Mouse (Mus musculus): ENCODE data around the gene Mtg2.

Mtg2 gene

DNA sequence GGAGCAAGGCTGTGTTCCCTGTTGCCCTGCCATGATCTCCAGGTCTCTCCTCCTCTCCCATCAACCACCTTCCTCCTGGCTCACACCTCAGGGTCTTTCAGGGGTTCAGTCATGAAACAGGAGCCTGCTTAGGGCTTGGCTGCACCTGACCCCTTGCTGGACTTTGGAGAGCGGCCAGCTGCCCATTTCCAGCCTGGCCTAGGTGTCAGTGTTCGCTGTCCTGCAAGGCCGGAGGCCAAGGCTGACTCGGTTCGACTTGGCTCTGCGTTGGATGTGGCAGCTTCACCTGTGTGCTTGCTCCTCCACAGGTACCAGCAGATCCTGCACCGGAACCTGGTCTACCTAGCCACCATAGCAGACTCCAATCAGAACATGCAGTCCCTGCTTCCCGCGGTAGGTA, 17.4 kb upstream of the Mtg2 start:
- DNase-seq (ENCODE audit: low spot score) = no peak

DNA sequence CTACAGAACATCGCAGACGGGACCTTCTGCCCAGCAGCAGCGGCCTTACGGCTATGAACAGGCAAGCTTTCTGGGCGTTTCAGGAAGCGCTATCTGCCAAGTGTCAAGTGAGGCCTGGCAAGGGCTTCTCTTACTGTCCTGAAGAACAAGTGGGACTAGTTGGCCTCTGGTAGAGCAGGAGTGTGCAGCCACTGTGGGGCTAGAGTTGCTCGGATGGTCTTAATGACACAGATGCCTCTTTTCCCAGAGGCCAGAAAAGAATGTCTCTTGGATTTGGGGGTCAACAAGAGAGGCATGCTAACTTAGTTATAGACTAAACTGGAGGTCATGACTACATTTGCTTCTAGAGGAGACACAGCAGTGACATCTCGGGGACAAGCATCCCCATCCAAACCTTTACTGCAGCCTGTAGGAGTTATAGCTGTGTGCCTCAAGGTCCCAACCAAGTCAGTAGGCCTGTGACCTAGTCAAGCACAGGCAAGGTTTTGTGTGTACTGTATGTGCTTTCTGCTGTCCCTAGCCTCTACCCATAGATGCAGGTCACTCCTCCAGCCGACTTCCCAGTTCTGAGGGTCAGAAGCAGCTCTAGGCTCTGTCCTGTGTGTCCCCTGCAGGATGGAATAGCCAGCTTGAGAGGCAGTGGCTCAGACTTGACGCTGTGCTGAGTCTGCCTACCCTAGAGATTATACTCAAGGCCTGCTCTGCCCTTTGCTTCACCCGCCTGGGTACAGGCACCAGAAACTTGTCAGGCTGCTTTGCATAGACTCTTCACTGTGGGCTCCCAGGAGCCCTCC, 6.9 kb upstream of the Mtg2 start:
- no peak for DNase-seq (ENCODE audit: low spot score)

DNA sequence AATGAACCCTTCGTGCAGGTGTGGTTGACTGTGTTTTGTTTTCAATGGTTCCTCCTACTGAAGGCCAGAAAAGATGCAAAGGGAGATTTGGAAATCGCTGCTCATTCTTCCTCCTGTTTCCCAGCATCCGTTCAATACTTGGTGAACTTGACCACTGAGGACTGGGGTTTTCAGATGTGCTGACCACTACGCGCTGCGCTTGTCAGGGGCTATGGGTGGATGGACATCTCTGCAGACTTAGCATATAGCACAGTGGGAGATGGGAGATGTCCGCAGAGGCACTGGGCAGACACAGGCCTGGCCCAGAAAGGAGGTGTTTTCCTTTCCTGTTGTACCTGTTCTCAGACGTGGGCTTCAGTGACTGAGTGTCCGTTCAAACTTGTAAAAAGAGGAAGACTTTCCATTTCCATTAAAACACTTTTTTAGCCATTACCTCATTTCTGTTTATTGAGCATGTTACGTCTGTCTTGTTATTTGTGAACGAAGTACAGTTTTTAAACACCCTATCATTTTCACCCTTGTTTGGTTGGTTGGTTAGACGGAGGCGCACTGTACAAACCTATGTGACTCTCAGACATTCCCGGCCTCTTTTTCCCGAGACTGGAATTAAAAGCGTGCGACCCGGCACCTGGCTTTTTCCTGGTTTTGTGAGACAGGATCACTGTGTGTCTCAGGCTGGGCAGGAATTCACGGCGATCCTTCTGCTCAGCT, 463 bp upstream of the Mtg2 start:
- no peak for DNase-seq (ENCODE audit: low spot score)

DNA sequence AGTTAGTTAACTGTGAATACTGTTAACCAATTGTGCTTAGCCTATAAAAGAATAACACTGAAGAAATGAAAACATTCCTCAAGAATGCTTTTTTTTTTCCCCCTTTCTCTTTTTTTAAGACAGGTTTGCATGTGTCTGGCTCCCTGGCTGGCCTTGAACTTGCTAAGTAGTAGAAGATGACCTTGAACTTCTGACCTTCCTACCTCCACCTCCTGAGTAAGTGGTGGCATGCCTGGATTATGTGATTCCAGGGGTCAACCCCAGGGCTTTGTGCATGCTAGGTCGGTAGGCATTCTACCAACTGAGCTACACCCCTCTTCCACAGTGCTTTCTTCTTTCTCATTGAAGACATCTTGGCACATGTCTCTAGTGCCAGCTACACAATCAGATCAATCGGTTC, 1.3 kb downstream of the Mtg2 start:
- DNase-seq (ENCODE audit: low spot score) = no peak

DNA sequence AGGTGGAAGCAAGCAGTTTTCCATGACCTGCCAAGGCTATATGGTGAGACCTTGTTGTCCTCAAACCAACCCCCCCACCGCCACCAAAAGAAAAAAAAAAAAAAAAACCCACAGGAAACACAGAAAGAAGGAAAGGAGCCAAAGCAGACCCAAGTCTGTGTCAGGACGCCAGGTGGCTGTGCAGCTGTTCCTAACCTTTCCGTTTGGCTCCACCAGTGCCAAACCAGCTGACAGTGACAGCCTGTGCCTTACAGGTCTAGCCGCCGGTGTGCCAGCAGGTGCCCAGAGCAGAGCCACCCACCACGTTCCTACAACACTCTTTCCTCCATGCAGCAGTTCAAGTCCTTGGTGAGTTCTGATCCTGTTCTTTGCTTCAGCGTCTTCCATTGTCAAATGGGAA, 2.5 kb downstream of the Mtg2 start:
- no peak for DNase-seq (ENCODE audit: low spot score)

DNA sequence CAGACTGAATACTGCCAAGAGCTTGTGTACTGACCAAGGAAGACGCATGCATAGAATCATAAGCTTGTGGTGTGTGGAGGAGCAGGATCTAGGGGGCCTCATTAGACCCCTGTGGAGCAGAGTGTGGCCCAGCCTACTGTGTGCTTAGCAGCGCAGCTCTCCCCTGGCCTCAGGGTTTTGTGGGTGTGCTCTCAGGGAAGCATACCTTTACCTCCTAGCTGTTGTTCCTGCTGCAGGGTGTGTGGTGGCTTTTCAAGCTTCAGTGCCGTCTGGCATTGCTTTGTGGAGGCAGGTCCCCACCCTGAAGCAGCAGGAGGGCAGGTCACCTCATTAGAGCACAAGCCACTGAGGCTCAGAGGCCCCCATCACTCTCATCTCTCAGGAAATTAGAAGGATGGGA, 7.2 kb downstream of the Mtg2 start:
- DNase-seq (ENCODE audit: low spot score) = no peak

DNA sequence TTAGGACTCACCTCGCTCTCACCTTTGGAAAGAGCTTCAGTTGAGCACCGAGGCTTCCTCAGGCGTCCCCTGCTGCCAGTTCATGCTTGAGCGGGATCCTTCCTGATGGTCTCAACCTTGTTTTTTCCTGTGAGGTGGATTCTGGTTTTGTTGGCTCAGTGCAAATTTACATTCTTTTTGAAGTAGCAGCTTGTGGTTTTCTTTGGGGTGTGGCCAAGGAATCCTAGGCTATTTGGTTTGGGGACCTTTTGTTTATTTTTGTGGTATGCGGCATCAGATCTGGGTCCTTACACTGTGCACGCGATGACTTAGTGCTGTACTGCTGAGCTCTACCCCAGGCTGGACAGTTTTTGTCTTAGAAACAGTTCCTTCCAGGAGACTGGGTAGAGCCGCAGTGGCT, 10.3 kb downstream of the Mtg2 start:
- DNase-seq (ENCODE audit: low spot score) = no peak

DNA sequence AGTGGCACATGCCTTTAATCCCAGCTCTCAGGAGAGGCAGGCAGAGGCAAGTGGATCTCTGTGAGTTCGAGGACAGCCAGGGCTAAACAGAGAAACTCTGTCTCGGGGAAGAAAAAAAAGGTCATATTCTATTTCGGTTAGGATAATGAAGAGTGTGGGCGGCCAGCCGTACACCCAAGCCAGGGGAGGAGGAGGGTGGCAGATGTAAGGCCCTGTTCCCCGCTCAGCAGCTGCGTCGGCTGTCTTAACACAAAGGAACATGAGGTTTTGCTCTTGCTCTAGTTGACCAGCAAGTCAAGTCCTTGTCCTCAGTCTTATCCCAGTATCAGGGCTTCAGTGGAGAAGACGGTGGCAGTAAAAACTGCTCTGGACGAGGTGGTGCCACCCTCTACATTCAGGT, 12.7 kb downstream of the Mtg2 start:
- DNase-seq (ENCODE audit: low spot score) = no peak

DNA sequence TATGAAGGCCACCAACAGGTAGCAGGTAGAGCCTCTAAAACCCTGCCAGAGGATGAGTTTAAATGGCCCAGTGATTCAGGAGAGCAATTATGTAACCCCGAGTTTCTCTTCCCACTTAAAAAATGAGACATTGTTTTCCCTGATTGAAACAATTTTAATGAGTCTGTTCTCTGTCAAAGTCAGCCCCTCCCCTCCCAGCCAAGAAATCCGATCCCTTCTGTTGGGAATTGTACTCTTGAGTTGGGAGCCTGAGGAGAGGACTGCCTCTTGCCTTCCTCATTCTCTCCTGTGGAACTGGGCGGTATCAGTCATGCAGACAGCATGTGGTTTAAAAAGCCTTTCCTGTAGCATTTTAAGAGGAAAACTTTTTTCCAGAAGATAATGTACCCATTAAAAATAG, 14.2 kb downstream of the Mtg2 start:
- DNase-seq (ENCODE audit: low spot score) = no peak

DNA sequence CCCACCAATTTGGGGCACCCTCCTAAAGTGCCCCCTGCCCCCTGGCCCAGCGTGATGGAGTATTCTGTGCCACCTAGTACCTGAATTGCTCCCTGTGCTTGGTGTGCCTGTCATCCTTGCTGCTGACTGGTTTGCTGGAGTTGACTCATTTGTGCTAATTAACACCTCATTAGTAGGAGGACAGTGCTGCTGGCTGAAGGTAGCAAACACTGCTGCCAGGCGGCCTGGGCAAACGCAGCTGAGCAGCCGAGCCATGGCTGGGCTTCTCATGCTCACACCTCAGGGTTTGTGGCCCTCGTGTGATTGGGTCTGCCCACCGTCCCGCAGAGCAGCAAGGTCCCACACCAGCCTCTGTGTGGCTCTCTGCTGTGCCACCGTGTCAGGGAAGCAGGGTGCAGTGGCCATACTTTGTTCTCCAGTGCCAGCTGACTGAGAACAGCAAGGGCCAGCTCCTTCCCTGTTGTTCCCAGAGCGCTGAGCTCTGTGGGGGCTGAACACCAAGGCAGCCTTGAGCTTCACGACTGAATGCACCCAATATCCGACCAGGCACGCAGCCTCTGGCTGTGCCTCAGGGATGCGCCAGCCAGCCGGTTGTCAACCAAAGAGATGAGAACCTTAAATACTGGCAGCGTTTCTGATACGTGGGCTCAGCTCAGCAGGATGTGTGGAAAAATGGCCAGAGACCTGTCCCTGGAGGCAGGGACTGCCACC, 15.7 kb downstream of the Mtg2 start:
- no peak for DNase-seq (ENCODE audit: low spot score)

DNA sequence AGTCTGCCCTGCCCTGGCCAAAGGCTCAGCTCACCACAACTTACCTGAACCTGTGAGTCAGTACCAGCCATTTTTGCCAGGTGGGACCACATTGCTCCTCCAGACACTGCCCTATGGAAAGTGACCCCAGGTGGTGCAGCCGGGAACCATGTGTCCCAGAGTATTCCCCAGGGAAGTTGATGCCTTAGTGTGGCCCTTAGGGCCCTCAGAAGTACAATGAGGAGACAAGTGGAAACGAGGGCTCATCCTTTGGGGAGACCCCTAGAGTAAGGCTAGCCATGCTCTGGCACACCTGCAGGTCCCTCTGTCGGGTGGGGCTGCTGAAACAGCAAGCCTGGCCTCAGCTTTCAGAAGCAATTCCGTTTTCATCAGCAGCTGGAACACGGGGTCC, 16.2 kb downstream of the Mtg2 start:
- no peak for DNase-seq (ENCODE audit: low spot score)

DNA sequence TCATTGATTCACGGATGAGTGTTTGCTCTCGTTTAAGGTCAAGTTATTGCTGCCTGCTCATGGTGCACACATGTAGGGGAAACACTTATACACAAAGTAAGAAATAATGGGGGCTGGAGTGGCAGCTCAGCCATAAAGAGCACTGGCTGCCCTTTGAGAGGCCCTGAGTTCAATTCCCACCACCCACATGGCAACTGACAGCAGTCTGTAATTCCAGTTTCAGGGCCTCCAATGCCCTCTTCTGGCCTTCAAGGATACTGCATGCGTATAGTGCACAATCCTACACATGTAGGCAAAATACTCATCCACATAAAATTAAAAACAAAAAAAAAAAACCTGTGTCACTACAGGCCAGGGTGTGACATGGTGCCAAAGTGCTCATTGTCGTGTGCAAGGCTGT, 17.1 kb downstream of the Mtg2 start:
- no peak for DNase-seq (ENCODE audit: low spot score)

DNA sequence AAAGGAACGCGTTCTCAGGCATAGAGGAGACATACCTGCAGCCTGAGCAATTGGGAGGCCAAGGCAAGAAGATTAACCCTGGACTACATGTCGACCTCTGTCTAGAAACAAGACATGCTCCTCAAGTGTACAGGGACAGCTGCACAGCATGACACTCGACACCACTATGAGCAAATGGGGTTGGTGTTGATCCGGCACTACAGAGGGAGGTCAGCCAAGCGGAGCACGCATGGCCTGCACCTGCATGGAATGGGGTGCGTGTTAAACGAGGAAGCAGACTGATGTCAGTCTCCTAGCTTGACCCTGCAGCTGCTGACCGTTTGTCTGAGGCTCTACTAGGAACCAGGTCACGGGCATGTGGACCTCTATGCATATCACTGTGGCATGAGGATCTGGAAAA, 19.9 kb downstream of the Mtg2 start:
- no peak for DNase-seq (ENCODE audit: low spot score)

DNA sequence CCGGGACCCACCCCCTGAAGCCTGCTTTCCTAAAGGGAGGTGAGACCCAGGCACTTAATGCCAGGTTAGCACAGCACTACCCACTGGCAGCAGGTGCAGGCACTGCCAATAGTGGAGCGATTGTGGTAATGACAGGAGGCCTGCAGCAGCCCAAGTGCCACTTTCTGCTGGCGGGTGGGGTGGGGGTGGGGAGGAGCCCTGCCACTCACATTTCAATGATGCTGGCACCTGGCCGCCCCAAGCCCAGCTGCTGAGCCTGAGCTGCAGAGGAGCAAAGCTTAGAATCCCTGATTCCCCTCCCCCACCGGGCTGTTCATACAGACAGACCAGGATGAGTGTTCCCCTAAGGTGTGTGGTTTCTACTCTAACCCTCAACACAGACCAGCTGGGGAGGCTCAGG, 25.3 kb downstream of the Mtg2 start:
- DNase-seq (ENCODE audit: low spot score) = no peak

DNA sequence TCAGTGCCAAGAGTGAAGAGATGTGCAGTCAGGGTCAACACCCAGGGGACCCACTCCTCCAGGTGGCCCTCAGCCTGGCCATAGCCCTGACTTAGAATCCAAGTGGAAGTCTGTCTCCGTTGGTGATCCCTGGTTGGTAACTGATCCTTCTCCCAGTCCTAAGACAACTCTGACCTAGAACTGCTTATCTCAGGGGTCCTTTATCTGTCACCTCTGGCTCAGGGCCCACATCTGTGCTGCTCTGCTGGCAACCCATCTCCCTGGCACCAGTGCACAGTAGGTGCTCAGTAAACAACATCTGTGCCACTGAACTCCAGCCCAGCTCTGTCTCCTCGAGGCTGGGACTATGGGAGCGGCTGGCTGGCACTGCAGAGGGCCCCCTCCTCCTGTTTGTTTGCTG, 27.2 kb downstream of the Mtg2 start:
- no peak for DNase-seq (ENCODE audit: low spot score)

DNA sequence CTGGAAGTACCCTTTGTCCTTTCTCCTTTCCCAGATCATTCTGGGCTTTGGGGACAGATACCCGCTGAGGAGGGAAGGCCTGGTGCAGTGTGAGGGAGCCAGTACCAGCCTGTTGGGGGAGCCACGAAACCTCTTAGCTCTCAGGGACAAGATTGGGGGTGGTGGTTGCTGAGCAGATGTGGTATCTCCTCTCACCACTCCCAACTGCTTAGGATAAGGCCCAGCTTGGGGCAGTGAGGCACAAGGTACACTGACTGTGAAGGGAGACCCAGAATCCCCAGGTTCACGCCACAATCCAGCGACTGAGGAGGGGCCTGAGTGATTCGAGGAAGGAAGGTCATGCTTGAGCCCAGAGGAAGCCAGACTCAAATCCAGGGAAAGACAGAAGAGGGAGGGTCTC, 27.8 kb downstream of the Mtg2 start:
- no peak for DNase-seq (ENCODE audit: low spot score)

DNA sequence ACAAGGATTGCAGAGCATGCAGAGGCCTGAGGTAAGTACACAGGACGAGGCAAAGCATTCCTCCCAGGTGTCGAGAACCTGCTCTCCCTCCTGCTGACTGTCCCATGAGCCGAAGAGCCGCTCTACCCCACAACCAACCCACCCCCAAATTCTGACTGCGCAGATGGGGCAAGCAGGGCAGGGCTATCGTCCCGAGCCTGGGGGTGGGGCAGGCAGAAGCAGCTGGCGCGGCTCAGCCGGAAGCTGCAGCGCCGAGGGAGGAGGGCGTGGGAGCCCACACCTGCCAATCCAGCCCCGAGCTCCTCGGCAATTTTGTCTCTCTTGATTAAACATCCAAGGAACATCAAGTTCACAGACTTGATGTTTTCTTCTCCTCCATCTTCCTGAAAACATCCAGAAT, 29.1 kb downstream of the Mtg2 start:
- no peak for DNase-seq (ENCODE audit: low spot score)

DNA sequence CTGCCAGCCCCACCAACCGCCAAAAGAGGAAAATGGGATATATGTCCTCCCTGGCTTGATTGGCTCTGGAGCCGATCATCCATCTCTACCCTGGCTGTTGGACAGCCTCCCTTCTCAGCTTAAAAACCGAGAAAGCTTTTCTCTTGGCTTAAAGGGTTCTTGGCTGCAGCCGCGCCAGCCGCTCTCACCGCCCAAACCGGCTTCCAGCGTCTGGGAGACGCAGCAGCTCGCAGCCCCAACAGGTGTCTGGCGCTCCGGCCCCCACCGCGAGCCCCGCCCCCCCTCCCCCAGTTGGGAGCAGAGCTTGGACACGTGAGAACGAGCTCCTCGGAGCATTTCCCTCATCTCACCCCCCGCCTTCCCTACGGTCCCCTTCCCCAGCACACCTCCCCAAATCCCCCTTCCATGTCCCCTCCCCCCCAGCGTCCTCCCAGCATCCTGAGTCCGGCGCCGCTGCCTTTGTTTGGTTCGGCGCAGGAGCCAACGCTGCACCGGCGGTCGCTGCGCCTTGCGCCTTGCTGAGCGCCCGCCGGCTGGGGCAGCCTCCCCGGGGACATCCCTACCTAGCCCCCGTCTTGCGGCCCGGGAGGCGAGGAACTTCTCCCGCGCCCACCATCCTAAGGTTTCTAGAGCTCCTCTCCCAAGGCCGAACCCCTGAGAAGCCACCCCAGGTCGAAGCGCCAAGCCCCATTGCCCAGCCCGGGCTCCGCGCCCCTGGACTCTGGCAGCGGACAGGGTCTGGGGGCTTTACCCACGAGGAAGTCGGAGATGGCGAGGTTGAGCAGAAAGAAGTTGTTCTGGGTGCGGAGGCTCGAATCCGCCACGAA, 33.0 kb downstream of the Mtg2 start:
- DNase-seq (ENCODE audit: low spot score) = no peak

DNA sequence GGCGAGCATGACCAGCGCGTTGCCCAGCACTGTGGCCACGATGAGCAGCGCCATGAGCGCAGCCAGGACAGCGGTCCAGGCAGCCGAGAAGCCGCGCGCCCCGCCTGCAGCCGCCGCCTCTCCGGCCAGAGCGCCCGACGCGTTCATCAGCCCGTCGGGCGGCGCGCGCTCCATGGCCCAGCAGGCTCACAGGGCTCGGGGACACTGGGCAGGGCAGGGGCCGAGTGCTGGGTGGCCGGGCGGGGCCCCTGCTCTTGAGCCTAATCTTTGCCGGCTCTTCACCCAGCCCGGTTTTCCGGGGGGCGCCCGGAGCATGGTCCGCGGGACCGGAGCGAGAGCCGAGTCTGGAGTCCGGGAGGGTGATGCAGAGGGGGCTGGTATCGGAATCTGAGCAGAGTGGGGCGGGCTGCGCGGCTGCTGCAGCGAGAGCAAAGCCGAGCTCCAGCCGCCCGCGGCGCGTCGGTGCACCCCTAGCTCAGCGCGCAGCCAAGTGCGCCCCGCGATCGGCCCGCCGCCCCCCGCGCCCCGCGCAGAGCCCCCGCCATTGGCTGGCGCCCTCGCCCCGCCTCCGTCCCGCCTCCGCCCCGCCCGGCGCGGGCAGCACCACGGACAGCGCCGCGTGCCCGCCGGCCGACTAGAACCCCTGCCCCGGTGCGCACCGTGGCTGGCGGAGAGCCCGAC, 33.7 kb downstream of the Mtg2 start, which contains the start of gene Hrh3:
TSS of gene Hrh3 (minus strand) at position 511 of the 681 bp plus-strand sequence.
- DNase-seq (ENCODE audit: low spot score) = peak; percentile 42

DNA sequence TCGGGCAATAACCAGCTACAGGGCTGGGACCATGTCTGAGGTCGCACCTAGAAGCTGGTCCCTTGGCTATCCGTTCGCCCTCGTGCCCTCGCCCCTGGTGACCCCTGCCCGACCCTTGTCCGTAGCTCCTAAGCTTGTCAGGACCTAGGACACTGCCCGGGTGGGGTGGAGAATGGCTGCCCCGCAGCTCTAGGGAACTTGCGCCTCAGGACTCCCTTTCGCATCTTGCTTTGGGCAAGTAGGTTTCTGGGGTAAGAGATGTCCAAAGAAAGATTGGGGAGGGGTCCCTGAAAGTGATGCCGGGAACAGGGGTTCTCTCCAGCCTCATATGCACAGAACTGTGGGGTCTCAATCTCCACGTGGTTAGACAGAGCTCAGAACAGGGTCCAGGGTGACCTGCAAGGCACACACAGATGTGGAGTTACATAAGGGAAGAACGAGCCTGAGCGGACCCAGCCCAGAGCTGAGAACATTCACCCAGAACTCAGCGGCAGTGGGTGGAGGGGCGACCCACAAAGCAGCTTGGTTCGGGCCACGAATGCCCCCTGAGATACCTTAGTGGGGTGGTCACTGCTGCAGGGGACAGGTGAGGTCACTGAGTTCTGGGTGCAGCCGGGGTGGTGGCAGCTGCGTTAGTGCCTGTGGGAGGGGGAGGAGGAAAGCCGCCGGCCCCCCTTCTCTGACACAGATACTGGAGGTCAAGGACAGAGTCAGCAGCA, 34.4 kb downstream of the Mtg2 start:
- no peak for DNase-seq (ENCODE audit: low spot score)

Data from T-cell, adult 2 months (primary cell).